Comparison of ENCODE assay signal across 10 mouse cellular contexts in the genomic region with DNA sequence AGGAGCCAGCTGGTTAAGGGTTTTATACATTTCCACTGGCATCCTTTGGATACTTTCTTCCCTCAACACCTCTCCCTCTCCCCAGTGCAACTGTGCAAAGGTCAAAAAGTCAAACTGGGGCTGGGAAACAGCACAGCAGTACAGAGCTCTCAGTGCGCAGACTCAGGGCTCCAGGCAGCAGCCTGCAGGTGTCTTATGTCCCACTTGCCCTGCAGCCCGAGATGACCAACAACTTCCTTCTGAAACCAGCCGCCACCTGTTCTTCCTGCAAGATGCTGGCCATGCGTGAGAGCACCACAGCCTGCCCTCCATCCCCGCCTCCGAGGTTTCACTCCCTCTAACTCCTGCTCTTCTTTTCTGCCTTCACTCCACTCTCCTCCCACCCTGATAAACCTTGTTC. TPM values are rescaled to one million over a fixed set of nuclear protein-coding genes. Genes with fewer than 3 reads are reported as not detected.
A peak's percentile ranks its signal among the peaks of the same experiment; 100 is the strongest.
DNase-seq lines count a peak whose midpoint lies in the region; ATAC-seq and TF ChIP-seq lines count a peak whose summit lies in the region.
"Had no signal": no experiment of that assay in that cellular context is flagged by ENCODE, and none has a peak within 500 bp of the region (broad histone marks: within the 10 kb centered on the region; RNA-seq: fewer than 3 reads in every experiment).

No protein-coding gene starts in this region.

- TF ChIP-seq POLR2A in limb, embryonic 14.5 days (IDR thresholded peaks at IDR 0.05; ENCODE audit: borderline replicate concordance, extremely low read depth, insufficient read depth, insufficient read length), result no peak

- peak; percentile 43 for DNase-seq in gastrocnemius, adult 2 months
- no peak for DNase-seq in gastrocnemius, postnatal 25 days
- peak; percentile 90 for DNase-seq in ES-CJ7 (ENCODE audit: low read depth, low spot score)
- DNase-seq in limb, embryonic 14.5 days (ENCODE audit: low spot score), result no peak
- no peak for DNase-seq in adrenal gland, postnatal 36 days

- H3K4me3 ChIP-seq in gastrocnemius, adult 2 months, result no peak overlapping the region; the same call in 1 of the 2 replicates
- no peak overlapping the region for H3K4me3 ChIP-seq in limb, embryonic 14.5 days (replicated peaks; ENCODE audit: low read length)

- no peak overlapping the region for H3K9ac ChIP-seq in limb, embryonic 14.5 days (ENCODE audit: low read depth, low read length, severe bottlenecking)

- WGBS in limb, embryonic 14.5 days, result 22% methylated on average over 6 of the region's 6 CpGs

- ATAC-seq in granulocyte monocyte progenitor cell, adult 5-6 weeks (replicated peaks; ENCODE audit: poor library complexity, severe bottlenecking), result peak; percentile 39
- ATAC-seq in limb, embryonic 14.5 days (ENCODE audit: low FRiP score, low read depth), result 0 out of 2 replicates have a peak, but pooled peaks have one; percentile 3
- peak; percentile 37 for ATAC-seq in neutrophil, adult 5-6 weeks (ENCODE audit: extremely low read depth, insufficient number of reproducible peaks, low FRiP score, poor library complexity, severe bottlenecking)
- ATAC-seq in megakaryocyte progenitor cell, adult 5-6 weeks (replicated peaks; ENCODE audit: poor library complexity), result no peak

- H3K36me3 ChIP-seq in limb, embryonic 14.5 days (ENCODE audit: control insufficient read depth, insufficient read depth, low read length), result peaks cover 9% of the 10 kb centered on the region; the same call in 1 of the 2 replicates

- H3K9me3 ChIP-seq in limb, embryonic 14.5 days (ENCODE audit: control insufficient read depth, low read length), result no peaks in the 10 kb centered on the region
- H3K9me3 ChIP-seq: G1E had no signal

- no peak overlapping the region for H3K4me2 ChIP-seq in limb, embryonic 14.5 days (replicated peaks; ENCODE audit: low read depth, low read length, severe bottlenecking)

- H3K4me1 ChIP-seq in limb, embryonic 14.5 days (ENCODE audit: control insufficient read depth, insufficient read depth, low read length), result peaks cover 18% of the 10 kb centered on the region

- intact Hi-C loops in gastrocnemius, adult 2 months (cut with DNase I), result no loop called here

- H3K27me3 ChIP-seq in limb, embryonic 14.5 days (ENCODE audit: control insufficient read depth, insufficient read depth, low read length), result no peaks in the 10 kb centered on the region

- peak overlapping the region; percentile 66 for H3K27ac ChIP-seq in gastrocnemius, adult 2 months
- no peak overlapping the region for H3K27ac ChIP-seq in limb, embryonic 14.5 days (replicated peaks; ENCODE audit: low read depth, low read length)

- TF ChIP-seq CTCF in gastrocnemius, adult 2 months (IDR thresholded peaks at IDR 0.05), result no peak

RNA-seq across cellular contexts. Expression of gene Bicral, which starts 5.6 kb away (rescaled TPM):
- total RNA-seq in gastrocnemius, adult 2 months (2021), result 10 to 100 TPM; 11.9 to 13.4 TPM
- 1 to 10 TPM; 7.5 to 9.2 TPM for total RNA-seq in gastrocnemius, postnatal 25 days (2021)
- 24.6 and 25.8 TPM in 2 replicates for total RNA-seq in granulocyte monocyte progenitor cell, adult 5-6 weeks (2014; fragmentation: Nextera tagmentation)
- total RNA-seq in granulocyte monocyte progenitor cell, adult 5-6 weeks (2017), result 9.0 and 11.7 TPM in 2 replicates
- polyA plus RNA-seq in limb, embryonic 14.5 days (2012; rRNA removed), result 17.2 and 17.7 TPM in 2 replicates
- 5.4 and 8.2 TPM in 2 replicates for polyA plus RNA-seq in limb, embryonic 14.5 days (2014; fragmentation: Nextera tagmentation; extraction: Ambion mirVana)
- total RNA-seq in neutrophil, adult 5-6 weeks (2017), result 41.3 and 43.6 TPM in 2 replicates
- 20.9 and 26.1 TPM in 2 replicates for total RNA-seq in megakaryocyte progenitor cell, adult 5-6 weeks (2015)
- total RNA-seq in megakaryocyte progenitor cell, adult 5-6 weeks (2017), result 16.2 and 20.3 TPM in 2 replicates
- total RNA-seq in adrenal gland, postnatal 36 days (2021), result 10 to 100 TPM; 23.0 to 24.3 TPM

RNA-seq across cellular contexts. Expression of gene Tbcc, which starts 37.8 kb away (rescaled TPM):
- total RNA-seq in gastrocnemius, adult 2 months (2021), result 1 to 10 TPM; 6.0 to 8.2 TPM
- total RNA-seq in gastrocnemius, postnatal 25 days (2021), result 1 to 10 TPM; 7.1 to 8.5 TPM
- total RNA-seq in granulocyte monocyte progenitor cell, adult 5-6 weeks (2014; fragmentation: Nextera tagmentation), result 7.9 and 11.4 TPM in 2 replicates
- total RNA-seq in granulocyte monocyte progenitor cell, adult 5-6 weeks (2017), result 9.1 and 14.0 TPM in 2 replicates
- polyA plus RNA-seq in limb, embryonic 14.5 days (2012; rRNA removed), result 27.8 and 28.9 TPM in 2 replicates
- polyA plus RNA-seq in limb, embryonic 14.5 days (2014; fragmentation: Nextera tagmentation; extraction: Ambion mirVana), result 63.3 and 66.5 TPM in 2 replicates
- 14.8 and 20.4 TPM in 2 replicates for total RNA-seq in neutrophil, adult 5-6 weeks (2017)
- 11.3 and 12.5 TPM in 2 replicates for total RNA-seq in megakaryocyte progenitor cell, adult 5-6 weeks (2015)
- total RNA-seq in megakaryocyte progenitor cell, adult 5-6 weeks (2017), result 12.5 and 12.8 TPM in 2 replicates
- total RNA-seq in adrenal gland, postnatal 36 days (2021), result 10 to 100 TPM; 20.9 to 21.9 TPM

RNA-seq across cellular contexts. Expression of gene Prph2, which starts 57.5 kb away (rescaled TPM):
- not detected for total RNA-seq in gastrocnemius, adult 2 months (2021)
- total RNA-seq in gastrocnemius, postnatal 25 days (2021), result not detected
- total RNA-seq in granulocyte monocyte progenitor cell, adult 5-6 weeks (2014; fragmentation: Nextera tagmentation), result not detected in 2 replicates
- total RNA-seq in granulocyte monocyte progenitor cell, adult 5-6 weeks (2017), result not detected in 2 replicates
- not detected in 2 replicates for polyA plus RNA-seq in limb, embryonic 14.5 days (2012; rRNA removed)
- 0.07 TPM in 1 of 2 replicates, not detected in the other for polyA plus RNA-seq in limb, embryonic 14.5 days (2014; fragmentation: Nextera tagmentation; extraction: Ambion mirVana)
- not detected in 2 replicates for total RNA-seq in neutrophil, adult 5-6 weeks (2017)
- total RNA-seq in megakaryocyte progenitor cell, adult 5-6 weeks (2015), result not detected in 2 replicates
- not detected in 2 replicates for total RNA-seq in megakaryocyte progenitor cell, adult 5-6 weeks (2017)
- not detected for total RNA-seq in adrenal gland, postnatal 36 days (2021)
- total RNA-seq: left cerebral cortex, postnatal 10 days had no signal
- polyA plus RNA-seq: G1E had no signal

Comparison
In these comparisons a context has a peak if more than half of its experiments do, and no peak if none do; other contexts are left out.
1. DNase-seq: peak in gastrocnemius, adult 2 months (single experiment) and ES-CJ7 (single experiment); none in gastrocnemius, postnatal 25 days (single experiment), limb, embryonic 14.5 days (single experiment) and adrenal gland, postnatal 36 days (0 of 2).